Mouse (Mus musculus) thymus, postnatal 25 days (tissue): Measurements from ENCODE around the gene Magohb.

Experiments used
- DNase-seq: peaks from one replicate; pipeline ENCODE4 v3.0.0; 2022

Gene Magohb

GRCm38 (mm10) chr6:131247206-131247605 lies 45.8 kb downstream of the Magohb start, which contains the start of gene Klra2:
Klra2 (minus strand) TSS chr6:131247362.
- DNase-seq: no peak

GRCm38 (mm10) chr6:131245081-131245480 lies 48.0 kb downstream of the Magohb start:
- no peak for DNase-seq
